Mouse (Mus musculus): ENCODE measurements at regions not wholly inside any gene's neighbourhood (a gene's known extent, or its start where the extent isn't known, plus 50 kb on each side); places are given as distances from the start of the nearest gene placed in this dataset.

DNA sequence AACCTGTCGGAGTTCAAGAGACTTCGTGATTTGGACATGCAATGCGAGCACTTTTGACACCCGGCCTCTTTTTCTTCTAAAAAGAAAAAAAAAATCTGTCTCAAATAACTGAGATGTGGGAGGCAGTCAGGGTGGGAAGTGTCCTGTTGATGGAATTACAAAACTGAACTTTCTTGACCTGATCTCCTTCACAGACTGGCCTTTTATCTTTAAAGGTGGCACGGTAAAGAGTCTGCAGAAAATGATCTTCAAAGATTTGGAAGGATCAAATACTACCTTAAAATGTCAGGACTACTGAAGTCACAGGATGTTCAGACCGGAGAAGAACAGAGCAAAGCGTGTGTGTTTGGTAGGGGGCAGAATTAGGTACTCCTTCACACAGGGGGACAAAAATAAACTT lies 248.0 kb upstream of the Usp25 start:
- no peaks in the 10 kb centered on the region for H3K4me1 ChIP-seq
- H3K36me3 ChIP-seq: no peaks in the 10 kb centered on the region
- H3K27me3 ChIP-seq: no peaks in the 10 kb centered on the region
- H3K27ac ChIP-seq (replicated peaks): no peak overlapping the region
- no peak overlapping the region for H3K4me2 ChIP-seq (replicated peaks)
- no peak for ATAC-seq (ENCODE audit: insufficient number of reproducible peaks, low FRiP score, low TSS enrichment, low read depth)
- H3K9ac ChIP-seq: no peak overlapping the region
- H3K4me3 ChIP-seq (replicated peaks): no peak overlapping the region
- 20% methylated on average over 7 of the region's 7 CpGs for WGBS
- H3K9me3 ChIP-seq (replicated peaks): no peaks in the 10 kb centered on the region

DNA sequence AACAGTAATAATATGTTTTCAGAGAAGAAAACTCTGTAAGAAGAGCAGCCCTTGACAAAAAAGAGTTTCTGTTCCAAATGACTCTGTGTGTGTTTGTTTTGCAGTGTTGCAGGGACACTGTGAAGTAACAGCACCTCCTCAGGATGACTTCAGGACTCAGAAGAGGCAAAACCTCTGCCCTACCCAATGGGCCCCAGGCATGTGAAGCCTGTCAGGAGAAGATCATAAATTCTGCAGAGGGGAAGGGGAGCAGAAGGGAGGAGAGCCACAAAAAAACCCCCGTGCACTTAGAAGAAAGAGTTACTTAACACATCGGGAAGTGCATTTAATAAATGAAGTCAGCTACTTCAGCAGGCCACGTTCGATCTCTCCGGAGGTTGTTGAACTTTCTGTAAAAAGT lies 248.5 kb upstream of the Usp25 start:
- Histone ChIP-seq H3K4me1 (no peaks in the 10 kb centered on the region), H3K27me3 (no peaks in the 10 kb centered on the region), H3K4me3 (replicated peaks) (no peak overlapping the region), H3K4me2 (replicated peaks) (no peak overlapping the region), H3K36me3 (no peaks in the 10 kb centered on the region), H3K27ac (replicated peaks) (no peak overlapping the region), H3K9ac (no peak overlapping the region), H3K9me3 (replicated peaks) (no peaks in the 10 kb centered on the region)
- no peak for ATAC-seq (ENCODE audit: insufficient number of reproducible peaks, low FRiP score, low TSS enrichment, low read depth)
- WGBS: 31% methylated on average over 5 of the region's 5 CpGs

DNA sequence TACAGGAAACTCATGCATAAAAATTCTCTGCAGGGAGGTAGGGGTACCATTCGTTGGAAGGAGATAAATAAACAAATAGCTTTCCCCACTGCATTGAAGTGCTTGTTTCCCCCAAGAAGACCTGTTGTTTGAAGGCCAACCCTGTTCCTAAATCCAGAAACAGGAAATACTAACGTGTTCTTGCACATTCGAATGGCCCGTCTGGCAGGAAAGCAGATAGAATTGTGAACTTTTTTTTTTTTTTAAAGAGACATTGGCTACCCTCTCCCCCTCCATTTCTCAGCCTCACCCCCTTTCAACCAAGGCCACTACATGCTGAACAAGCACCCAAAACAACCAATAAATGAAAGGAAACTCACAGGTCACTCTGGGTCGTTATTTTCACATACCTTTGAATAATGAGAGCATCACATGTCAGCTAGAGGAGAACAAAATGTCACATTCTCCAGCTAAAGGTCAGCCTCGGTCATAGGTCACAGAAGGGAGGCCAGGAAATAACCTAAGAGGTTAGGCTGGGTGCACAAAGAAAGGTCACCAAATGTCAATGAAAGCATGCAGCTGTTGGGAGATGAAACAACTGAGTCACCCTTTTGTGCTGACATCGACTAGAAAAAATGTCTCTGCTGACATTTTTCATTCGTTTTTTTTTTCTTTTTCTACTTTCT lies 250.8 kb upstream of the Usp25 start:
- ATAC-seq (ENCODE audit: insufficient number of reproducible peaks, low FRiP score, low TSS enrichment, low read depth): no peak
- 14% methylated on average over 8 of the region's 8 CpGs for WGBS

DNA sequence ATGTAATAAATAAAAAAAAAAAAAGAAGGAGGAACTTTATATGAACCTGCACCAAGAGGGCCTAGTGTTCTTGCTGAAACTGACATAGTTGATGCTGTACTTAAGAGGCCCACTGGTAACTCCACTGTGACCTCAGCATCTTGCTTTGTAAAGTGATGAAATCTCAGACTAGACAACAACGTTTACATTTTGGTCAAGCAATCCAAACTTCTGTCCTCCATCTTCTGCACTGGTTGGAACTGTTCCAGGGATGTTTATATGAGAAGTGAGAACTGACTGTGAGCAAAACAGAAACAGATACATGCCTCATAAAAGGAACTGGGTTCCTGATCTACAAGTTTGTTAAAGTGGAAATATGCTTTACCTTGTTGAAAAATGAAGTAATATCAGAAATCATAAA lies 251.7 kb upstream of the Usp25 start:
- Histone ChIP-seq H3K9ac (no peak overlapping the region), H3K27ac (replicated peaks) (no peak overlapping the region), H3K9me3 (replicated peaks) (no peaks in the 10 kb centered on the region), H3K4me3 (replicated peaks) (no peak overlapping the region), H3K4me2 (replicated peaks) (no peak overlapping the region), H3K4me1 (no peaks in the 10 kb centered on the region), H3K27me3 (no peaks in the 10 kb centered on the region), H3K36me3 (no peaks in the 10 kb centered on the region)
- WGBS: 61% methylated on average over 1 of the region's 1 CpGs
- ATAC-seq (ENCODE audit: insufficient number of reproducible peaks, low FRiP score, low TSS enrichment, low read depth): no peak

More for the DNA sequence above, 250.8 kb upstream of the Usp25 start:
- Histone ChIP-seq H3K9me3 (replicated peaks) (no peaks in the 10 kb centered on the region), H3K4me1 (no peaks in the 10 kb centered on the region), H3K27ac (replicated peaks) (no peak overlapping the region), H3K4me2 (replicated peaks) (no peak overlapping the region), H3K9ac (no peak overlapping the region), H3K36me3 (no peaks in the 10 kb centered on the region), H3K4me3 (replicated peaks) (no peak overlapping the region), H3K27me3 (no peaks in the 10 kb centered on the region)

DNA sequence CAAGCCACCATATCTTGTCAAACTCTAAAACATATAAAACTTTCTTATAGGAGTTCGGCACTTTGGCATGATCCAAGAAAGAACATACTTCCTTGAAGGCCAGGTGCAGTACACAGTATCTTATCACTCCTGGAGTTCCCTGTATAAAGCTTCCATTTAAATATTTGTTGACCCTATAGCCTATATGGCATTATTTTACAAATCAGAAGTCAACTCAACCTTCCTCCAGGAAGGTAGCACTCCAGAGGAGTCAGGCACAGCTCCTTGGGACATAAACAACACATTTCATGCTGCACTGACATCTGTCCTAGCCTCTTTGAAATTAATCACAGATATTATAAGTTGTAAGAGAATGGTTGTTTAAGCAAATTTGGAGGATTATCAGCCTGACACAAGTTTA lies 252.5 kb upstream of the Usp25 start:
- no peaks in the 10 kb centered on the region for H3K36me3 ChIP-seq
- 87% methylated on average over 1 of the region's 1 CpGs for WGBS
- H3K4me1 ChIP-seq: no peaks in the 10 kb centered on the region
- H3K9ac ChIP-seq: no peak overlapping the region
- no peaks in the 10 kb centered on the region for H3K27me3 ChIP-seq
- H3K27ac ChIP-seq (replicated peaks): no peak overlapping the region
- H3K4me2 ChIP-seq (replicated peaks): no peak overlapping the region
- ATAC-seq (ENCODE audit: insufficient number of reproducible peaks, low FRiP score, low TSS enrichment, low read depth): no peak
- H3K4me3 ChIP-seq (replicated peaks): no peak overlapping the region
- no peaks in the 10 kb centered on the region for H3K9me3 ChIP-seq (replicated peaks)

DNA sequence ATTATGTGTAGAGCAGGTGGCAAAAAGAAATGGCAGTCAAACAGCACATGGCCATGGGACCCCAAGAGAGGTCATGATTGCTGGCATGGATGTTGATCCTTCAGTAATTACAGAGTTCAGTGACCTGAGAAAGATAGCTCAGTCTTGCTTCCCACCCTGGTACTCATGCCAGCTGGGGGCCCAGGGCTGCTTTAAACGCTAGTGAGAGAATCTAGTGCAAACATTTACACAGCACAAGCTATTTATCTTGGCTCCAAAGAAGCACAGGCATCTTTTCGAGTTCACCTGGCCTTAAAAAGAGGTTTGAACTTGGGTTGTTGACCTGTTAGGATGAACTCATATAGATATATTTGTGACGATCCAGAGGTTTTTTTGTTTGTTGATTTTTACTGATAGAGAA lies 258.6 kb upstream of the Usp25 start:
- H3K36me3 ChIP-seq: no peaks in the 10 kb centered on the region
- no peaks in the 10 kb centered on the region for H3K9me3 ChIP-seq (replicated peaks)
- WGBS: 73% methylated on average over 3 of the region's 3 CpGs
- no peak overlapping the region for H3K9ac ChIP-seq
- no peak overlapping the region for H3K4me3 ChIP-seq (replicated peaks)
- no peak overlapping the region for H3K27ac ChIP-seq (replicated peaks)
- no peaks in the 10 kb centered on the region for H3K4me1 ChIP-seq
- no peaks in the 10 kb centered on the region for H3K27me3 ChIP-seq
- ATAC-seq (ENCODE audit: insufficient number of reproducible peaks, low FRiP score, low TSS enrichment, low read depth): no peak
- no peak overlapping the region for H3K4me2 ChIP-seq (replicated peaks)

DNA sequence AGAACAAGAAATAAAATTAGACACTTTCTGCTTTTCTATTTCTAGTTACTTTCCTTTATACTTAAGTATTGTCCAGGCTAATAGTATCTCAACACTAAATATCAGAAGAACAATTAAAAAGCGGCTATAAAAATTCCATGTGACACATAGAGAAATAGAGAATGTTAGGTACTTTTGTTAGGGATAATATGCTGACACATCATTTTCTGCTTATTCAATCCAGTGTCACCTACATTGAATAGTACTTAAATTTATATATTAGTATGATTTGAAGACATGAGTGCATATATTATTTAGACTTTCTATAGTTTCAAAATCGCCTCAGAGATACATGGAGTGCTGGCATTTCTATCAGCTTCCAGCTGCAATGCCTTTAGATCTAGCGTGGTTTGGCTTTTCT lies 267.1 kb upstream of the Usp25 start:
- no peak for ATAC-seq (ENCODE audit: insufficient number of reproducible peaks, low FRiP score, low TSS enrichment, low read depth)
- H3K4me2 ChIP-seq (replicated peaks): no peak overlapping the region
- no peak overlapping the region for H3K27ac ChIP-seq (replicated peaks)
- H3K4me3 ChIP-seq (replicated peaks): no peak overlapping the region
- no peaks in the 10 kb centered on the region for H3K4me1 ChIP-seq
- no peaks in the 10 kb centered on the region for H3K9me3 ChIP-seq (replicated peaks)
- 91% methylated on average over 3 of the region's 3 CpGs for WGBS
- H3K36me3 ChIP-seq: no peaks in the 10 kb centered on the region
- no peak overlapping the region for H3K9ac ChIP-seq
- no peaks in the 10 kb centered on the region for H3K27me3 ChIP-seq

DNA sequence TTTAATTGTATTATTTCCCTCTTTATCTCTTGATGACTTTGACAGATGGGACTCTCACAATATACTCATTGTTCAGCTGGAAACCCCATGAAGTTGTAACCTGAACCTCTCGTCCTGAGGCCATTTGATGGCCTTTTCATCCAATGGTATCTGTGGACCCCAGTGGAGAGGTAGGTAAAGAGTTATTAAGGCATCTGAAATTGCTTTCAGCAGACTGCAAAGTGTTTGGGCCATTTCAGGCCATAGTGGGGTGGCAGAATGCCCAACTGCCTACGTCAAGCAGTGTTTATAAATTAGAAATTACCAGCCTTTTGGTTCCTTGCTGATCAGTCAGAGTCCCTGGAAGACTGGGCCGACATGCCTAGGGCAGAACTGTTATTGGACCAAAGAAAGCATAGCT lies 272.4 kb upstream of the Usp25 start:
- Histone ChIP-seq H3K27me3 (no peaks in the 10 kb centered on the region), H3K4me3 (replicated peaks) (no peak overlapping the region), H3K9ac (no peak overlapping the region), H3K36me3 (no peaks in the 10 kb centered on the region), H3K4me1 (no peaks in the 10 kb centered on the region), H3K4me2 (replicated peaks) (no peak overlapping the region), H3K27ac (replicated peaks) (no peak overlapping the region), H3K9me3 (replicated peaks) (no peaks in the 10 kb centered on the region)
- WGBS: 55% methylated on average over 3 of the region's 3 CpGs
- ATAC-seq (ENCODE audit: insufficient number of reproducible peaks, low FRiP score, low TSS enrichment, low read depth): no peak

DNA sequence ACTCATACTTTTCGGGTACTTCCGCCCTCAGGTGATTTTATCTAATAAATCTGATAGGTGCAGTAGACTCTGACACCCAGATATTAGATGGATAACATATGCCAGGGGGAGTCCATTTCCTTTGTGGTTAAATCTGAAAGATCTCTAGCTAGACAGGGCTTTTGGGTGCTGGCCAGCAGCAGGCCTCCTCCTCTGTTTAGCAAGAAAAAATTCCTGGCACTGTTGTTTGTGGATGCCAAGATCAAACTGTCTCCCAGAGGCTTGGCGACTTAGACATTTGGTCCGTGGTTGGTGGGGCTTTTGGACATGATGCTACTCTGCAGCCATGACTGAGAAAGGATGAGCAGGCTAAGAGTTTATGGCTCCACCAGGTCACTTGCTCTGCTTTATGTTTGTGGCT lies 287.5 kb upstream of the Usp25 start:
- 56% methylated on average over 4 of the region's 4 CpGs for WGBS
- Histone ChIP-seq H3K4me2 (replicated peaks) (no peak overlapping the region), H3K9ac (no peak overlapping the region), H3K36me3 (no peaks in the 10 kb centered on the region), H3K27me3 (no peaks in the 10 kb centered on the region), H3K27ac (replicated peaks) (no peak overlapping the region), H3K4me3 (replicated peaks) (no peak overlapping the region), H3K9me3 (replicated peaks) (no peaks in the 10 kb centered on the region), H3K4me1 (no peaks in the 10 kb centered on the region)
- ATAC-seq (ENCODE audit: insufficient number of reproducible peaks, low FRiP score, low TSS enrichment, low read depth): no peak

DNA sequence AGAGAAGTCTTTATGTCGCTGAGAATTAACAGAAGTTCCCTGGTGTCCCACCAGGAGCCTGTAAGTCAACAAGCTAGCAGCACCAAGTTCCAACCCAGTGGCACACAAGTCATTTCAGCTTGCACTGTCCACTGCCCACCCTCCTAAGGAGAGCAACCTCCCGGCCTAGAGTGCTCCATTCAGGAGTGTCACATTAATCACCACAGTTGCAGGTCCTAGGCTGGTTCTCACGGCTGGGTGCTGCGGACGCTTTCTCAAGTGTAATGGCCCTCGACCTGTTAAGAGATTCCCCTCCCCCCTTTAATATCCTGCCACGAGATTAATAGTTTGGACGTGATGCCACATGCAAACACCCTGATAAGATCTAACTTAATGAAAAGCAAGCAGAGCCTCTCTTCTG lies 288.2 kb upstream of the Usp25 start:
- Histone ChIP-seq H3K9ac (no peak overlapping the region), H3K4me2 (replicated peaks) (no peak overlapping the region), H3K27ac (replicated peaks) (no peak overlapping the region), H3K4me3 (replicated peaks) (no peak overlapping the region), H3K36me3 (no peaks in the 10 kb centered on the region), H3K4me1 (no peaks in the 10 kb centered on the region), H3K9me3 (replicated peaks) (no peaks in the 10 kb centered on the region), H3K27me3 (no peaks in the 10 kb centered on the region)
- no peak for ATAC-seq (ENCODE audit: insufficient number of reproducible peaks, low FRiP score, low TSS enrichment, low read depth)
- 67% methylated on average over 8 of the region's 8 CpGs for WGBS

DNA sequence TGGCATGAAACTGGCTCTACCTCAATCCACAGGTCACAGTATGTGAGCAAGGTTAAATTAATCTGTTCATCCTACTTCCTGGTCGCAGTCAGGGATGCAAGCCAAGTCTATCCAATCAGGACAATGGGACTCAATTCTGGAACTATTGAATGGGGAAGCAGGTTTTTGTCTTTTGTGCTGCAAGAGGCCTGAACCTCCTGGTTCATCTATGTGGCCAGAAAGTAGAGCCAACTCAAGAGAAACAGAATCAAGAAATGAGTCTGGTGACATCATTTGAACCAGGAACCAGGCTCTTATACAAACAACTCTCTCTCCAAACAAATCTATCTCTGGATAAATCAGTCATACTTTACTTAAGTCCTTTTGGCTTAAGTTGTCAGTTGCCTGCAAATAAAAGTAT lies 294.7 kb upstream of the Usp25 start:
- no peak overlapping the region for H3K4me2 ChIP-seq (replicated peaks)
- 82% methylated on average over 1 of the region's 1 CpGs for WGBS
- no peaks in the 10 kb centered on the region for H3K9me3 ChIP-seq (replicated peaks)
- H3K27me3 ChIP-seq: no peaks in the 10 kb centered on the region
- no peak overlapping the region for H3K9ac ChIP-seq
- ATAC-seq (ENCODE audit: insufficient number of reproducible peaks, low FRiP score, low TSS enrichment, low read depth): no peak
- H3K27ac ChIP-seq (replicated peaks): no peak overlapping the region
- no peaks in the 10 kb centered on the region for H3K4me1 ChIP-seq
- no peak overlapping the region for H3K4me3 ChIP-seq (replicated peaks)
- no peaks in the 10 kb centered on the region for H3K36me3 ChIP-seq

DNA sequence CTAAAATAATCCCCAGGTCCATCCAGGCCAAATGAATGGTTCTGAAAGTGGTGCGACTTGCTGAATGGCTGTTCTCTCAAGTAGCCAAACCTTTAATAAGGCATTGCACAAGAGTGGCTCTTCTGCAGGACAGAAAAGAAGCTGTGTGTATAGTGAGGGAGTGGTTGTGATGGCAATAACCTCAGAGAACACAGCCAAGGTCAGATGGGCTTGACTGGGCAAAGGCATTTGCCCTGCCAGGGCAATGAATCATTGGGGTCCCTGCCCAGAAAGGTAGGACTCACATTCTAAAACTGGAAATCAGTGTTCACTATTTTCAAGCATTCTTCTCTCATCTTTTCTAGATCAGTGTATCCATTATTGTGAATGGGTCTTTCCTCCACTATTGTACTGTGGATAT lies 295.4 kb upstream of the Usp25 start:
- no peak for ATAC-seq (ENCODE audit: insufficient number of reproducible peaks, low FRiP score, low TSS enrichment, low read depth)
- Histone ChIP-seq H3K4me2 (replicated peaks) (no peak overlapping the region), H3K9ac (no peak overlapping the region), H3K4me3 (replicated peaks) (no peak overlapping the region), H3K27me3 (no peaks in the 10 kb centered on the region), H3K36me3 (no peaks in the 10 kb centered on the region), H3K4me1 (no peaks in the 10 kb centered on the region), H3K9me3 (replicated peaks) (no peaks in the 10 kb centered on the region), H3K27ac (replicated peaks) (no peak overlapping the region)
- WGBS: 85% methylated on average over 1 of the region's 1 CpGs

Measured in embryonic facial prominence, embryonic 15.5 days (tissue).